Mouse (Mus musculus) urinary bladder, postnatal 0 days (tissue): ENCODE data around the gene Olfr1218. TPM values are rescaled to one million over a fixed set of nuclear protein-coding genes. Genes with fewer than 3 reads are reported as not detected.

Source experiments
- polyA plus RNA-seq: library from polyadenylated mRNA; unstranded; fragments of >200 nt; fragmentation: Nextera tagmentation; extraction: Ambion mirVana; gene quantifications from 2 replicates; pipeline ENCODE4 v1.2.1, GENCODE M21; 2015

The Olfr1218 gene
- not detected in 2 replicates for polyA plus RNA-seq

DNA sequence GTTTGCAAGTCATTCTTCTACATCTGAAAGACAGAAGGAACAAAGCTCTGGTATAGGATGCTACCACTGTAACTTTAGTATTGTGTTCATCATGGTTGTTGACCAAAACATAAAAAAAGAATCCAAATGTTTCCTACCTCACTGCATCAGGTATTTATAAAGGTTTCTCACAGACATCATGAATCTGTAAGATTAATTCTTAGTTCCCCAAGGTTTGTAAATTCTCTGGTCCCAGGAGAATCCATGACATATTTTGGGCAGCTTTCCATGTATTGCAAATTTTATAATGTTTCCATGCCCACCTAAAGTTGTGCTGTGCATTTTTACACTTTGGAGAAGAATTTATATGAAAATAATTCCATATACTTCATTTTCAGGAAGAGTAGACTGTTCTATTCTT, at the start of gene Olfr1218:
Gene Olfr1218, minus strand, starts transcription at position 101 of the 400 bp plus-strand sequence.

DNA sequence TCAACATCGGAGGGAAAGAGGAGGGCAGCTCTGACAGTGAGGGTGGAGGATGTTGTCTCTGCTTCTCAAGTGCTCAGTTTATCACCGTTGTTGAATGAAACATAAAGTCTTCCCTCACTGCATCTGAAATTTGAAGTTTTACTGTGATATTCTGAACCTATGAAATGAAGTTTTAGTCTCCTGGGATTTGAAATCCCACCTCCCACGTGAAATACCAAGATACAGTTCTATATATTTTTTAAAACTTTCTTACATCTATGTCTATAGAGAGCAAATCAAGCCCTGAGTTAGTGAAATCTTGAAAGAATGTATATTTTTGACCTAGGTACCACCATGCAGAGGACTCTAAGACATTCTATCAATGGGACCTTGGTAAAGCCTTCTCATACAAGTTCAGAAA, 45.7 kb upstream of the Olfr1218 start, which contains the start of gene Olfr1220:
Gene Olfr1220, minus strand, starts transcription at position 101 of the 400 bp plus-strand sequence.

DNA sequence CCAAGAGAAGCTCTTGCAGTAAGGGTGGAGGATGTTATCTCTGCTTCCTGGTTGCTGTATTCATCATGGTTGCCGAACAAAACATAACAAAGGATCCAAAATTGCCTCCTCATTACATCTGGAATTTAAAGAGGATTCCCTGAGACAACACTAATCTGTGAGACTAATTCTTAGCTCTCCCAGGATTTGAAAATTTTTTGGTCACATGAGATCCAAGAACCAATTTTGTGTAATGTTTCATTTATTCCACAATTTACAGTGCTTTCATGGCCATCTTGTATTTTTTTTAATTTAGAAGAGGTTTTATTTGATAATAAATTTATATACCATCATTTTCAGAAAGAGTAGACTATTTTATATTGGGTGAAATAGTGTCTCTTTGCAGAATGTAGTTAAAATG, 22.4 kb upstream of the Olfr1218 start, which contains the start of gene Olfr1219:
Gene Olfr1219, minus strand, starts transcription at position 101 of the 400 bp plus-strand sequence.

DNA sequence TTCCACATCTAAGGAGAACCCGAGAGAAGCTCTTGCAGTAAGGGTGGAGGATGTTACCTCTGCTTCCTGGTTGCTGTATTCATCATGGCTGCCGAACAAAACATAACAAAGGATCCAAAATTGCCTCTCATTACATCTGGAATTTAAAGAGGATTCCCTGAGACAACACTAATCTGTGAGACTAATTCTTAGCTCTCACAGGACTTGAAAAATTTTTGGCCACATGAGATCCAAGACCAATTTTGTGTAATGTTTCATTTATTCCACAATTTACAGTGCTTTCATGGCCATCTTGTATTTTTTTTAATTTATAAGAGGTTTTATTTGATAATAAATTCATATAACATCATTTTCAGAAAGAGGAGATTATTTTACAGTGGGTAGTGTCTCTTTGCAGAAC, 29.0 kb downstream of the Olfr1218 start, which contains the start of gene Olfr1217:
Gene Olfr1217, minus strand, starts transcription at position 101 of the 400 bp plus-strand sequence.

DNA sequence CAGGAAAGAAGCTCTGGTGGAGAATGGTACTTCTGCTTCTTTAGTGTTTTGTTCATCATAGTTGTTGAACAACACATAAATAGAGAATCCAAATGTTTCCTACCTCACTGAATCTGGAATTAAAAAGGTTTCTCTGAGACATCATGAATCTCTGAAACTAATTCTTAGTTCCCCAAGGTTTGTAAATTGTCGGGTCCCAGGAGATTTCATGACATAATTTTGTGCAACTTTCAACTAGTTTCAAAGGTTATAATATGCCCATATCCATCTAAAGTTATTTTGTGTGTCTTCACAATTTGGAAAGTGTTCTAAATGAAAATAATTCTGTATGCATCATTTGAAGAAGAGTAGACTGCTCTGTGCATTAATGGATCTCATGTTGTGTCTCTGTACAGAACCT, 42.7 kb downstream of the Olfr1218 start, which contains the start of gene Olfr1216:
Gene Olfr1216, minus strand, starts transcription at position 101 of the 400 bp plus-strand sequence.

DNA sequence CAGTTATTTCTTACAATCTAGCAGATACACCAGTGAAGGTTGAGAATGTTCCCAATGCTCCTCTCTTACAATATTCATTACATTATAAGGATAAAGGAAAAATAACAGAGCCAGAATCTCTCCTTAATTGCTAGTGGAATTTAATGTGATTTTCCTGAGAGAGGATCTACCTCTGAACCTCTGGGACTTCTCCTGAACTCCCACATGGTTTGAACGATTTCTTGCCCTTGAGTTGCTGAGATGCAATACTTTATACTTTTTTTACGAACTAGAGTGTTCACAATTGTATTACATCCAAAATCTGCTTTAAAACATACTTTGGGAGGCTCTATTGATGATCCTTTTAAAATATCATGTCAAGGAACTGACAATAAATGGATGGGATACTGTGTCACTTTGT, 54.1 kb downstream of the Olfr1218 start, which contains the start of gene Olfr1215:
Gene Olfr1215, minus strand, starts transcription at position 101 of the 400 bp plus-strand sequence.

Other genes with a start within 250 kb of the Olfr1218 start
- not detected in 2 replicates for gene Olfr1202, start 246.7 kb downstream of the Olfr1218 start, polyA plus RNA-seq
- gene Olfr1205, start 231.4 kb downstream of the Olfr1218 start, polyA plus RNA-seq = not detected in 2 replicates
- gene Olfr1204, start 211.9 kb downstream of the Olfr1218 start, polyA plus RNA-seq = not detected in 2 replicates
- not detected in 2 replicates for gene Olfr1206, start 198.0 kb downstream of the Olfr1218 start, polyA plus RNA-seq
- not detected in 2 replicates for gene Olfr1208, start 158.9 kb downstream of the Olfr1218 start, polyA plus RNA-seq
- not detected in 2 replicates for gene Olfr1209, start 146.0 kb downstream of the Olfr1218 start, polyA plus RNA-seq
- not detected in 2 replicates for gene Olfr1211, start 123.1 kb downstream of the Olfr1218 start, polyA plus RNA-seq
- gene Olfr1212, start 107.2 kb downstream of the Olfr1218 start, polyA plus RNA-seq = not detected in 2 replicates
- gene Gm13762, start 80.9 kb downstream of the Olfr1218 start, polyA plus RNA-seq = not detected in 2 replicates
- gene Olfr1214, start 68.5 kb downstream of the Olfr1218 start, polyA plus RNA-seq = not detected in 2 replicates
- gene Olfr1215, start 54.2 kb downstream of the Olfr1218 start, polyA plus RNA-seq = not detected in 2 replicates
- not detected in 2 replicates for gene Olfr1216, start 42.8 kb downstream of the Olfr1218 start, polyA plus RNA-seq
- not detected in 2 replicates for gene Olfr1217, start 29.1 kb downstream of the Olfr1218 start, polyA plus RNA-seq
- gene Olfr1219, start 22.3 kb upstream of the Olfr1218 start, polyA plus RNA-seq = not detected in 2 replicates
- gene Olfr1220, start 45.6 kb upstream of the Olfr1218 start, polyA plus RNA-seq = not detected in 2 replicates
- gene Olfr1221, start 56.1 kb upstream of the Olfr1218 start, polyA plus RNA-seq = not detected in 2 replicates
- not detected in 2 replicates for gene Olfr1222, start 71.9 kb upstream of the Olfr1218 start, polyA plus RNA-seq
- not detected in 2 replicates for gene Olfr1223, start 90.4 kb upstream of the Olfr1218 start, polyA plus RNA-seq
- not detected in 2 replicates for gene Olfr1224-ps1, start 102.9 kb upstream of the Olfr1218 start, polyA plus RNA-seq
- gene Olfr1225, start 113.5 kb upstream of the Olfr1218 start, polyA plus RNA-seq = not detected in 2 replicates
- not detected in 2 replicates for gene Olfr1226, start 138.9 kb upstream of the Olfr1218 start, polyA plus RNA-seq
- not detected in 2 replicates for gene Olfr1228, start 192.9 kb upstream of the Olfr1218 start, polyA plus RNA-seq
- not detected in 2 replicates for gene Olfr1229, start 226.8 kb upstream of the Olfr1218 start, polyA plus RNA-seq
- not detected in 2 replicates for gene Olfr1230, start 236.1 kb upstream of the Olfr1218 start, polyA plus RNA-seq
- gene Olfr1231, start 245.9 kb upstream of the Olfr1218 start, polyA plus RNA-seq = not detected in 2 replicates